Mouse (Mus musculus) large intestine, adult 2 months (tissue): Measurements from ENCODE around the gene Ube2a. TPM values are rescaled to one million over a fixed set of nuclear protein-coding genes. Genes with fewer than 3 reads are reported as not detected.

ENCODE experiments used
- DNase-seq: peaks from one replicate; pipeline ENCODE4 v3.0.0-alpha.2; 2012; ENCODE audit warnings: low read depth, low spot score
- WGBS: fragments of 180-500 bp; shearing (Covaris S2); methylation state at CpG from one replicate; pipeline ENCODE4 v1.1.7; 2018; 5-methylcytosine and 5-hydroxymethylcytosine counted together
- polyA plus RNA-seq: library from polyadenylated mRNA; depleted of rRNA; stranded (reverse); fragments of >200 nt; gene quantifications from 2 replicates; pipeline ENCODE4 v1.2.3, GENCODE M21; 2012; rRNA removed

The Ube2a gene
- 41.4 and 43.5 TPM in 2 replicates for polyA plus RNA-seq

DNA sequence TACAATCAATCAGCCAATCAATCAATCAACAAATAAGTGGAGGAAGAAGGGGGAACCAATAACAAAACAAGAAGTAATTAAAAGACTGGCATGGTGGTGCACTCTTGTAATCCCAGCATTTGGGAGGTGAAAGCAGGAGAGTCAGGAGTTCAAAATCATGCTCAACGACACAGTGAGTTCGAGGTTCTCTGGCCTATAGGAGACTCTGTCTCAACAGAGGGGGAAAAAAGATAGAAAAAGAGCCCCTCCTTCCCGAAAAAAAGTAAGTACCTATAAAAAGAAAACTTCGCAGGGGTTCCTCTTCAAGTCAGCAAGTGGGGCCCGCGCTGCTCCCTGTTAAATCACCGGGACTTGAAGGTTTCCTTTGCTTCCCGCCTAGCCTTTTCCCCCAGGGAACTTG lies at the start of gene Ube2a, which contains the start of gene C330007P06Rik:
Gene Ube2a (plus strand): TSS at position 136 of the 400 bp plus-strand sequence.
Gene C330007P06Rik (minus strand): TSS at position 347 of the 400 bp plus-strand sequence.
- WGBS, result 12% methylated on average over 8 of the region's 8 CpGs
- no peak for DNase-seq

DNA sequence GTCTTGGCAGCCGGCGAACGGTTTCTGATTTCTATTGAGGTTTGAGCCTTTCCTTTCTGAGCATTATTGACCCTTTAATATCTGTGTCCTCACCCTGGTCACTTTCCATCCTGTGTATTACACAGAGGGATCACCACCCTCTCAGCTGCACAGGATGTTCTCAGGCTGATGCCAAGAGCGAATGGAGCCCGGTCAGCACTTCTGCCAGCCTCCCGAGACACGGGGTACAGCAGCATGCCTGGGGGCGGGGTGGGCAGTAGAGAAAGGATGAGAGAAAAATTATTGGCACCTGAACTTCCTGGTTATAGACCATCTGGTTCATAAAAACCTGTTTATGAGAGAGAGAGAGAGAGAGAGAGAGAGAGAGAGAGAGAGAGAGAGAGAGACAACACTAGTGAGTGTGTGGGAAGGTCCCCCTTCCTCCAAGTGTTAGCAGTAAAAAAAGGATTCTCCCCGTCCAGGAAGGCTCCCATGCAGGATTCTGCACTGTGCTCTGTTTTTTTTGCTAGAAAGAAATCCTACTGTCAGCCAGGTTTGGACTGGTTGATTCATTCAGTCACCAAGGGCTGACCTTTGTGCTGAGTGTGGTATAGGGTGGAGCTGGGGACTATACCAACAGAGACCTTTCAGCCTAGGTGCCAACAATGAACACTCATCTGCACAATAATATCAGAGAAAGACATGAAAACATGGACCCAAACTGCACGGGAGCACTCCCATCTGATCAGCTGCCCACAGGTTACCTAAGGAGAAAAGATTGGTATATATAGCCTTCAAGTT lies 49.6 kb upstream of the Ube2a start:
- DNase-seq, result no peak
- 46% methylated on average over 10 of the region's 10 CpGs for WGBS

DNA sequence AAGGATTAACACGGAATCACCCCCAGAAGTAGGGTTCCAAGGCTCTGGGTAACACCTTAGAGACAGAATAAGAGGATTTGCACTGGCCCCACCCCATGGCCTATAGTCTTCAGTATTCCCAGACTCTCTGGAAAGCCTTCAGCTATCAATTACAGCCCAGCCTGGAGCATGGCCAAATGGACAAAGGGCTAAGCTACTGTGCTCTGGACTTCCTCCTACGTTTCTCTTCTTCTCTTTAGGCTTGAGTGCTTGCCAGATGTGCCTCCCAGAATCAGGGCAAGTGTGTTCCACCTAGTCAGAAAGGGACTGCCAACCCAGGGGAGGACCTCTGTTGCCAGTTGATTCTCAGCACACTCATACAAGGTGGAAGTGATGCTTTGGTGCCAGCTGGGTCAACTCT lies 48.7 kb upstream of the Ube2a start:
- peak; percentile 76 for DNase-seq
- WGBS, result 26% methylated on average over 2 of the region's 2 CpGs

DNA sequence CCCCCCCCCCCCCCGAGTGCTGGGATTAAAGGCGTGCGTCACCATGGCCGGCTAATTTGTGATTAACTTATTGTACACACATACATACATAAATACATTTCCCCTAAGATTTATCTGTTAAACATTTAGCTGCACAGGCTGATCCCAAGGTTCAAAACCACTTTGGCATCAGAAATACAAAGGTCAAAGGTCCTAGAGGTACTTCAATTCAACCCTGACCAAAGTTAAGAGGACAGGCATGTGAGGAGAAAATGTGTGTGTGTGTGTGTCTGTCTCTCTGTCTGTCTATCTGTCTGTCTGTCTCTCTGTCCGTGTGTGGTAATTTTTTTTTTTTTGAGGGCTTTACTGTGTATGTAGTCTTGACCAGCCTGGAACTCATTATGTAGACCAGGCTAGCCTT lies 46.8 kb upstream of the Ube2a start:
- 69% methylated on average over 5 of the region's 5 CpGs for WGBS

DNA sequence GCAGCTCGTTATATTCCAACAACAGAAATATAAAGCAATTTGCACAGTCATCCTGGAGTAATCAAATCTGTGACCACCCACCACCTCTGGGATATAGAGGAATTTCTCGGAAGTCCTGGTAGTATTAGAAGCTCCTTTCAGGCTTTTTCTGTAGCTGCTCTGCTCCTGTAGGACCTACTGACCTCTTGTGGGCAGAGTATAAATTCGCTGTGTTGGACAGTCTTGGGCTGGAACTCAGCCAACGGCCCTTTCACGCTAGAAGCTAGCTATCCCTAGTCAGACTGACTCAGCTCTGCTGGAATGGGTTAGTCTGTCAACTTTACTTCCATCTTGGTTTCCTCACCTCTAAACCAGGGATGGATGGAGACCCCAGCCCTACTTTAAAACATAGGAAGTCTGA lies 43.4 kb upstream of the Ube2a start:
- WGBS, result 29% methylated on average over 5 of the region's 5 CpGs
- DNase-seq, result no peak

More for the DNA sequence above, 46.8 kb upstream of the Ube2a start:
- DNase-seq, result no peak

DNA sequence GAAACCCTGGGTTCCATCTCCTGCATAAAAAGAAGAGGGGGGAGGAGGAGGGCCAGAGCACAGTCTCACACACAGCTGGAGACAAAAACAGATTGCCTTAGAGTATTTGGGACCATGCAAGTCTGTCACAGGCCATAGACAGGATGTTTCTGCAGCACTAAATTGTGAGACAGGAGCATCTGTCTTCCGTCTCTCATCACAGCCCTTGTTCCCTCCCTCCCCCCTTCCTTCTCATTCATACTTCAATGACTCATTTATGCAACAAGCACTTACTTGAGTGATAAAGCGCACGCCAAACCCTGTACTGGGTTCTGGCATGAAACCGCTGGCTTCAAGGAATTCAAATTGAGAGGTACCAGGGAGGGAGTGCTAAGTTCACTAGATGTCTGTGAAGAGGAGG lies 42.1 kb upstream of the Ube2a start:
- DNase-seq, result no peak
- WGBS, result 36% methylated on average over 4 of the region's 4 CpGs

DNA sequence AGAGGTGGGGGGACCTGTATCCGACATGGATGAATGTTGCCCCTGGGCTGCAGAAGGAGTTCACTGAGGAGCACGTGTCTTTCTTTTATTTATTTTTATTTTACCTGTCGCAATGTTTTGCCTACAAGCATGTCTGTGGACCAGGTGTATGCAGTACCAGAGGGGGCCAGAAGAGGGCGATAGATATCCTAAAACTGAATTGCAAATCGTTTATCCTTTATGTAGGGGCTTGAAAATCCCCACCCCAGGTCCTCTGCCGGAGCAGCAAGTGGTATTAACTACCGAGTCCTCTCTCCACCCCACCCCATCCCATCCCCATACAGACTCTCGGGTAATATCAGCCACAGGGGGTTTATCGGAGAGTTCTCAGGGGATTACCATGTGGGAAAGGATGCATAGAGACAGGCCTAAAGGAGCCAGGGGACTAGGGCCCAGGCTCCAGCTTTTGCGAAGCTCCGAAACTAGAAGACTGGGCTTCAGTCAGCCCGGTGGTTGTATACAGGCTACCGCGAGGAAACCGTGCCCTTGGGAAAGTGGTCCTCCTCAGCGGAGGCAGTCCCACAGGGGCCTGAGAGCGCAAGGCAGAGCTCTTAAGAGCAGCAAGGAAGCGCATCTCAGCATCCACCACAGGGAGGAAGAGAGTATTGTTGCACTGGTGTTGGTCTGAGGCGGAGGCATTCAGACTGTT lies 40.2 kb upstream of the Ube2a start:
- no peak for DNase-seq
- 39% methylated on average over 19 of the region's 19 CpGs for WGBS

DNA sequence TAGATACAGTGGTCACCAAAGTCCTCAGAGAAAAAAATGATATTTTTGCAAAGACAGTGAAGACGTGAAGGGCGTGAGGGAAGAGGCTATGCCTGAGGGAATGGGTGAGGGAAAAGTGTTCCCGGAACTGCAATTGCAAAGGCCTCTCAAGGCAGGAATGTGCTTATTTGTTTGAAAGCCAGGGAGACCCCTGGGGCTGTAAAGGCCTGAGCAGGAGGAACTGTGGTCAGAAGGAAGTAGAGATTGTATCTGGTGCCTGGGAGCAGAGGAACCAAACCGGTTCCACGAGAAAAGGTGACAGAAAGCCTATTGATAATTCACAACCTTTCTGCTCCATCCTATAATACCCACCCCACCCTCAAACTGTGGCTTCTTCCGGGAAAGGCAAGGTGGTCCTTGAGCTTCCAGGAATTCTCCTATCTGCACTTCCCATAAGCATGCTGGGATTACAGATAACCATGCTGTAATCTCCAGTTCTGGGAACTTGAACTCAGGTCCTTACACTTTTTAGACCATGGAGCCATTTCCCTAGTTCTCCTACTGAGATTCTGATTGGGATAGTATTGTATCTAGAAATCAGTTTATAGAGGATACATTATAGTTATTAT lies 36.5 kb upstream of the Ube2a start:
- WGBS, result 47% methylated on average over 6 of the region's 6 CpGs
- no peak for DNase-seq

DNA sequence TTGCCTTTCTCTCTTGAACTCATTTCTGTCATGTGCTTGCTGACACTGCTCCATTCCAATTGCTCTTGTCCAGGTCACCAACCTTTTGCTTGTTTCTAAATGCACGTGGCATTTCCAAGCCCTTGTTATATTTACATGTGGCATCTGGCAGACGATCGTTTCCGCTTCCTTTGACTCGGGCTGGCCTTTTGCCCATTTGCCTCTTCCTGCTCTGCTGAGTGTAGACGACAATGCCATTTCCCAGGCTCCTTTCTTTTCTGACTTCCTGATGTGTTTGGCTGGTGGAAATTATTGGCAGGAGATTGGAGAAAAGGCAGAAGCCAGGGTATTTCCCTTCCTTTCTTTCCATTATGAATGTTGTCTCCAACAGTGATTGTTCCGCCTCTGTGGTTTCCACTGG lies 34.3 kb upstream of the Ube2a start:
- WGBS, result 38% methylated on average over 7 of the region's 7 CpGs
- no peak for DNase-seq

DNA sequence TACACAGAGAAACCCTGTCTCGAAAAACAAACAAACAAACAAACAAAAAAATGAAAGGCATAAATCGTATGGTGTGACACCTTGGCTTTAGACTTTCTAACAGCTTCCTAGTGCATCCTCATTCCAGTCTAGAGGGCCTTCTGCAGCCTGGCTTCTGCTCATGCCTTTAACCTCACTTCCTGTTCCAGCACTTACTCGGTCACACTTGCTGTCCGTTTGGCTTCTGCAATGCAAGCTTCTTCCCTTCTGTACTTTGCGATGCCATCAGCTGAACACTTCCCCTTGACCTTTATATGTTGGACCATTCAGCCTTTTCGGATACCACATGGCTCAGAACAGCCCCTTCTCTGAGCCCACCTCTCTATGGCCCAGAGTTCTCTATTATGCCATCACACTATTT lies 32.0 kb upstream of the Ube2a start:
- no peak for DNase-seq

DNA sequence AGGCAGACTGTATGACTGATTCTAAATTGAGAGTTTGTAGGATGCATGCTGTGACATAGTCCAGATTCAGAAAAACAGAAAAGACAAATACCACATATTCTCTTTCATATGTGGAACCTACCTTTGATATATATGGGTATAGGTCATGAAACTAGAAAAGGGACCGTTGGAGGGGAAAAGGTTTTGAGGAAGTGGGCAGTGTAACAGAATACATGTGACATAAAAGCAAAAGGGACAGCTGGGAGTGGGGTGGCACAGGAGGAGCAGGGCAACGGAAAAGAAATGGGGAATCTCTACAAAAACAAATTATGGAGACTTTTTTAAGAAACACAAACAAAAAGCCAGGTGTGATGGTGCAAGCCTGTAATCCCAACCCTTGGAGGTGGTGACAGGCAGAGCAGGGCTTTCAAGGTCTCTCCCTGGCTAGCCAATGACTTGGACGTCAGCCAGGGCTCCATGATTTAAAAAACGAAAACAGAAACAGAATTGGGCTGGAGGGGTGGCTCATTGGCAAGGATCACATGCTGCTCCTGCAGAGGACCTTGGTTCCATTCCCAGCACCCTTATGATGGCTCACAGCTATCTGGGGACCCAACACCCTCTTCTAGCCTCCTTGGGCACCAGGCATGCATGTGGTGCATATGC lies 30.2 kb upstream of the Ube2a start:
- 34% methylated on average over 4 of the region's 4 CpGs for WGBS
- DNase-seq, result no peak

More for the DNA sequence above, 32.0 kb upstream of the Ube2a start:
- WGBS, result 76% methylated on average over 6 of the region's 6 CpGs

DNA sequence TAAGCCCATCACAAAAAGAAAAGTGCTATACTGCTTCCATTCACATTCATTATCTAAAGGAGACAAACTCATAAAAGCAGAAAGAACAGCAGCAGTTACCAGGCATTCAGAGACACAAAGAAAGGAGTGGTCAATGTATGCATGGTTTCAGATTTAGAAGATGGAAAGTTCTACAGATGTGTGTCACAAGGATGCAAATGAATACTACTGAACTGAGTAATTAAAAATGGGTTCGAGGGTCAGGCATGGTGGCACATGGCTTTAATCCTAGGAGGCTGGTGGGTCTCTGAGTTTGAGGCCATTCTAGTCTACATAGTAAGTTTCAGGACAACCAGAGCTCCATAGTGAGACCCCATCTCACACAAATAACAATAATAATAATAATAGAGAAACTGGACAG lies 26.5 kb upstream of the Ube2a start:
- WGBS, result 74% methylated on average over 1 of the region's 1 CpGs
- no peak for DNase-seq

DNA sequence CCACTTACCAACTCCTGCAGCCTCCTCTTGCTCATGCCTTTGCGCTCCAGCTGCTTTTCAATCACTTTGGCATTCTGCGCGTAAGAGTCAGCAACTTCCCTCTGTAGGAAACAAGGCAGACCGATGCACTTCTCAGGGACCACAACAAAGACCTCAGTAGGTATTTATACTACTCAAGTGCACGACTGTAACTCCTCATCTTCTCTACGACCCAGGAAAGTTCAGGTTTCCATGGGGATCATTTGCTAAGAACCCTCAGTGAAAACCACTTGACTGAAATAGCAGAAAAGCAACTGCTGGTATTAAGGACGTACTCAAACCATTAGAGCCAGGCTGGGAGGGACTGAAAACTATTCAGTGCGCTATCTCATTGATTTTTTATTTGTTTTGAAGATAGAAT lies 21.1 kb upstream of the Ube2a start:
- WGBS, result 87% methylated on average over 8 of the region's 8 CpGs
- no peak for DNase-seq

DNA sequence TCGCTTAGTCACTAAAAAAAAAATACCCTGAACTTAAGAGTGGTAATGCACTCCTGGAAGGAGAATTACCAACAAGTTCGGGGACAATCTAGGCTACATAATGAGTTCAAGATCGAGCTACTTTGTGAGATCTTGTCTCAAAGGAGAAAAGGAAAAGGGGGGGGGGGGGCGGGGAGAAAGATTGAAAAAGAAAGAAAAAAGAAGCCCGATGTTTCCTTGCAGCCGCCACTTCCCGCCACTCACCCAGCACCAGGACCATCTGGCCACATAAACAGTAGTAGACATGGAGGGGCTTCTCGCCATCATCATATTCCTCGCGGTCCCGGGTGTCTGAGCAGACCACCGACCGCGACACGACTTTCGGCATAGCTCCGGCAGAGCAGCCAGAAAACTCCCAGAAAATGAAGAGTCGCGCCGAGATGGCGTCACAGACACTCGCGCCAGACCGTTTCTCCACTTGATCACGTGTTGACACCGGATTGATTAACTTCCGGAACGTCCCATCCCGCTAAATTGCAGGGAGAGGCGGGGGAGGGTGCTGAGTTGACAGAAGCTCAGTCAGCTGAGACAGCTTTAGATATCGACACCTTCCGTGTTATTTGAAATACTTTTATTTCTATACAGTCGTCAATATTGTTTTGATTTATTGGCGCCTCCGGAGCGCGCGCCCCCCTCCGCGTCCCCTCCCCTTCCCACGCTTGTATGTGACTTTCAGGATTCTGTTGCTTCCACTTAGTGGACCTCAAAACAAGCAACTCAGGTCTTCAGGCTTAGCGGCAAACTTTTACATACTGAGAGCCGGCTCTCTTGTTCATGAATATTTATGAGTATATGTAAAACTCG lies 9.7 kb upstream of the Ube2a start:
- peak; percentile 50 for DNase-seq

DNA sequence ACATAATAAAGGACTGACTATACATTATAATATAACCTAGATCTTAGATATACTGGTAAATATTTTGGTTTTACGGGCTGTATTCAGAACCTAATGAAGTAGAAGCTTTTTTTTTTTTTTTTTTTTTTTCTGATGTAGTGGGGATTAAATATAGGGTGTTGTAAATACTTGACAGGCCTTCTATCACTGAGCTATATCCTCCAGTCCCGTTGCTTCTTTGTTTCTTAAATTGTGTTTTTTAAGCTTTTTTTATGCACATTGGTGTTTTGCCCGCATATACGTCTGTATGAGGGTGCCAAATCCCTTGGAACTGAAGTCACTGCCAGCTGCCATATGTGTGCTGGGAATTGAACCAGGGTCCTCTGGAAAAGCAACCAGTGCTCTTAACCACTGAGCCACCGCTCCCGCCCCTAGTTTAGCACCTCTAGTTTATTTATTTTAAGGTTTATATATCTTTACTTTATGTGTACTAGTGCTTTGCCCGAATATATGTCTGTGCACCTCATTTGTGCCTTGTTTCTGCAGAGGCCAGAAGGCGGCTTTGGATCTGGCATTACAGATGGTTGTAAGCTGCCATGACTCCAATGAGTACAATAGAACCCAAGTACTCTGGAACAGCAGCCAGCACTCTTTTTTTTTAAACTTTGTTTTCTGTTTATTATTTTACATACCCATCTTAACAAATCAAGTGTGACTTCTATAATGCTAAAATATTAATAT lies 8.9 kb upstream of the Ube2a start:
- DNase-seq, result no peak
- 45% methylated on average over 8 of the region's 8 CpGs for whole genome bisulfite sequencing

More for the DNA sequence above, 9.7 kb upstream of the Ube2a start:
- WGBS, result 13% methylated on average over 42 of the region's 44 CpGs

DNA sequence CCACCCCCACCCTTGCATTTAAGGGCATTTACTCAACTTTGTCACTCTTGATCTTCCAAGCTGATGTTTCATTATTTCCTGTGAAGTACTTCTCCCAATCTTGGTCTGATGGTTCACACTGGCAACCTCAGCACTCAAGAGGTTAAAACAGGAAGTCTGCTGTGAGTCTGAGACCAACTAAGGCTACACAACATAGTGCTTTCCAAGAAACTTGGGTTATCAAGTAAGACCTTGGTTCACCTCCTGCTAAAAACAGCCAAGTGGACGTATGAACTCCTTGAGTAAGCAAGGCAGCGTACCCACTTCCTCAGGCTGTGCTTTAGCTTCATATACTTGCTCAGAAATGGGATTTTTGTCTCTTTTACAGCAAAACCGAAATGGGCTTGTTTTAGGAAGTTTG lies 3.3 kb upstream of the Ube2a start:
- DNase-seq, result no peak
- 74% methylated on average over 3 of the region's 3 CpGs for WGBS

DNA sequence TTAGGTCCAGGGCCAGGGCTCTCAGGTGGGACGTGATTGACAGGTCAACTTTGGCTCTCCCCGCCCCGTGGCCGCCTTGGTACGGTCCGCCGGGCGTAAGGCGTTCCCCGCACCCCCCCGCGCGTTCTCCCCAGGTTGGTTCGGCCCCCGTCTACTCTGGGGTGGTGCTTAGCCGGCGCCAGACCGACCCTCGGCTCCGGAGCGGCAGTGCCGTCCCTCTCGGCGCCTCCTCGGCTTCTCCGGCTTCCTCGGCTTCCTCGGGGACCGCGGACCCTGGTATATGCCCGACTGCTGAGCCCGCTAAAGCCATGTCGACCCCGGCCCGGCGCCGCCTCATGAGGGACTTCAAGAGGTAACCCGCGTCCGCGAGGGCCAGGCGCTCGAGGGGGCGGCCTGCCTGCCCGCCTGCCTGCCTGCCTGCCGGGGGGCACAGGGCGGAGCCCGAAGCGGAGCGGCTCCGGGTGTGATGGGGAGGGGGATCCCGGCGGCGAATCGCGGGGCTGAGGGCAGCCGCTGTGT lies 537 bp downstream of the Ube2a start:
- WGBS, result 23% methylated on average over 50 of the region's 57 CpGs
- DNase-seq, result peak; percentile 38

DNA sequence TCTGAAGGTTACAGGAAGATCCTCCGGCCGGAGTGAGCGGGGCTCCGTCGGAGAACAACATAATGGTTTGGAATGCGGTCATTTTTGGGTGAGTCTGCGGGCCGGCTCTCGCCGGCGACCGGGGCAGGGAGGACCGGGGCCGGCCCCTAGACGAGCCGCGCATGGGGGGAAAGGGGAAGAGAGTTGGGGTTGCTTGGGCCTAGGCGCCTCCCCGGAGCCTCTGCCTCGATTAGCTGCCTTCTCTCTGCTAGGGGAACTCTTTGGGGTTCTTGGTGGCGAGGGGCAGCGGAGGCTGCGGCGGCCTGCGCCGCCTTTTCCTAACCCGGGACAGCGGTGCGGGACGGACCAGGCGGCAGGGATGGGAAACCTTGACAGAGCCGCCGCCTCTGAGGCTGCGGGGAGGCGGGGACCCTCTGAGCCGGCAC lies 1.0 kb downstream of the Ube2a start:
- 7% methylated on average over 36 of the region's 36 CpGs for WGBS

More for the DNA sequence above, 1.0 kb downstream of the Ube2a start:
- no peak for DNase-seq
